Mouse (Mus musculus) limb, embryonic 11.5 days (tissue): ENCODE data around the gene Zbtb46. TPM values are rescaled to one million over a fixed set of nuclear protein-coding genes. Genes with fewer than 3 reads are reported as not detected.
"Not testable (repeated sequence)": the region's sequence is repeated elsewhere in the genome, so short reads cannot be mapped to it uniquely, and the experiment has no call there.

Source experiments
- ATAC-seq: fragments of 200-750 bp; cut with Nextera tagmentation; 2 replicates; pipeline ENCODE4 v1.8.0; 2017; ENCODE audit warnings: low read depth; ENCODE audit not compliant: insufficient number of reproducible peaks, low FRiP score, low TSS enrichment
- DNase-seq: peaks from one replicate; pipeline ENCODE4 v3.0.0-alpha.2; 2015; ENCODE audit warnings: low spot score
- H3K27ac ChIP-seq: fragments of 300-500 bp; sonication (generic); replicated peaks from 2 replicates; pipeline ENCODE4 v1.5.1; 2014; ENCODE audit warnings: low read depth, mild to moderate bottlenecking, low read length
- H3K27me3 ChIP-seq: fragments of 300-500 bp; sonication (generic); 2 replicates; pipeline ENCODE4 v1.6.1; 2014; ENCODE audit warnings: mild to moderate bottlenecking, low read length, mixed read lengths; ENCODE audit not compliant: control insufficient read depth, insufficient read depth
- H3K36me3 ChIP-seq: fragments of 300-500 bp; sonication (generic); 2 replicates; pipeline ENCODE4 v1.6.1; 2014; ENCODE audit warnings: mild to moderate bottlenecking, low read length, moderate library complexity, mixed read lengths; ENCODE audit not compliant: control insufficient read depth, insufficient read depth
- H3K4me1 ChIP-seq: fragments of 300-500 bp; sonication (generic); 2 replicates; pipeline ENCODE4 v1.6.1; 2014; ENCODE audit warnings: low read length, mixed read lengths; ENCODE audit not compliant: control insufficient read depth, insufficient read depth
- H3K4me2 ChIP-seq: fragments of 300-500 bp; sonication (generic); 2 replicates; pipeline ENCODE4 v1.6.1; 2014; ENCODE audit warnings: low read depth, mild to moderate bottlenecking, moderate library complexity; ENCODE audit not compliant: severe bottlenecking
- H3K4me3 ChIP-seq: fragments of 300-500 bp; sonication (generic); 2 replicates; pipeline ENCODE4 v1.5.1; 2014; ENCODE audit warnings: low read depth, low read length
- H3K9ac ChIP-seq: fragments of 300-500 bp; sonication (generic); 2 replicates; pipeline ENCODE4 v1.6.1; 2014; ENCODE audit warnings: mild to moderate bottlenecking, low read length
- H3K9me3 ChIP-seq: fragments of 300-500 bp; sonication (generic); 2 replicates; pipeline ENCODE4 v1.6.1; 2016; ENCODE audit warnings: low read length; ENCODE audit not compliant: control insufficient read depth
- WGBS: fragments of 180-500 bp; shearing (Covaris S2); extraction: QIAGEN DNeasy Blood & Tissue Kit; methylation state at CpG from one replicate; pipeline ENCODE4 v1.1.7; 2014; 5-methylcytosine and 5-hydroxymethylcytosine counted together
- polyA plus RNA-seq: library from polyadenylated mRNA; unstranded; fragments of >200 nt; fragmentation: Nextera tagmentation; extraction: Ambion mirVana; gene quantifications from 2 replicates; pipeline ENCODE4 v1.2.1, GENCODE M21; 2014

The Zbtb46 gene
- polyA plus RNA-seq, result 9.8 and 10.1 TPM in 2 replicates

GRCm38 (mm10) chr2:181459153-181459672 lies at the start of gene Zbtb46:
Gene Zbtb46 (minus strand): TSS chr2:181459426.
- ATAC-seq (peak; percentile 90), DNase-seq (peak; percentile 88)
- Histone ChIP-seq H3K4me3 (peak within 1 kb of the TSS; percentile 83), H3K27me3 (0 out of 2 replicates have a peak, but pooled peaks cover 2% of the 10 kb centered on the region), H3K9me3 (no peaks in the 10 kb centered on the region), H3K36me3 (no peaks in the 10 kb centered on the region), H3K4me1 (0 out of 2 replicates have a peak, but pooled peaks cover 2% of the 10 kb centered on the region), H3K9ac (peak within 1 kb of the TSS; percentile 76), H3K27ac (no peak within 1 kb of the TSS), H3K4me2 (peak within 1 kb of the TSS; percentile 83)
- WGBS, result under 1% methylated on average over 62 of the region's 83 CpGs

GRCm38 (mm10) chr2:181498644-181499043 lies 39.4 kb upstream of the Zbtb46 start:
- Histone ChIP-seq H3K9me3 (no peaks in the 10 kb centered on the region), H3K4me1 (no peaks in the 10 kb centered on the region; the same call in 1 of the 2 replicates), H3K9ac (no peak overlapping the region), H3K4me3 (no peak overlapping the region), H3K36me3 (peaks cover 6% of the 10 kb centered on the region; the same call in 1 of the 2 replicates), H3K27ac (no peak overlapping the region), H3K27me3 (no peaks in the 10 kb centered on the region), H3K4me2 (no peak overlapping the region)
- WGBS, result 85% methylated on average over 4 of the region's 4 CpGs
- DNase-seq (no peak), ATAC-seq (no peak)

GRCm38 (mm10) chr2:181497548-181497875 lies 38.3 kb upstream of the Zbtb46 start:
- DNase-seq (peak; percentile 69), ATAC-seq (peak; percentile 1; the same call in 1 of the 2 replicates)
- under 1% methylated on average over 12 of the region's 12 CpGs for WGBS
- Histone ChIP-seq H3K4me2 (peak overlapping the region; percentile 80), H3K9ac (peak overlapping the region; percentile 91), H3K4me3 (peak overlapping the region; percentile 97), H3K9me3 (no peaks in the 10 kb centered on the region), H3K27me3 (no peaks in the 10 kb centered on the region), H3K4me1 (no peaks in the 10 kb centered on the region; the same call in 1 of the 2 replicates), H3K27ac (peak overlapping the region; percentile 81), H3K36me3 (peaks cover 6% of the 10 kb centered on the region; the same call in 1 of the 2 replicates)

GRCm38 (mm10) chr2:181496831-181497547 lies 37.8 kb upstream of the Zbtb46 start, which contains the start of gene Tpd52l2:
Gene Tpd52l2 (plus strand): TSS chr2:181497142.
- H3K9ac ChIP-seq, result peak within 1 kb of the TSS; percentile 91
- H3K27ac ChIP-seq, result peak within 1 kb of the TSS; percentile 81
- H3K9me3 ChIP-seq, result no peaks in the 10 kb centered on the region
- under 1% methylated on average over 44 of the region's 46 CpGs for WGBS
- no peaks in the 10 kb centered on the region; the same call in 1 of the 2 replicates for H3K4me1 ChIP-seq
- H3K4me2 ChIP-seq, result peak within 1 kb of the TSS; percentile 80
- H3K36me3 ChIP-seq, result peaks cover 1% of the 10 kb centered on the region; the same call in 1 of the 2 replicates
- ATAC-seq (peak; percentile 96), DNase-seq (peak; percentile 94)
- no peaks in the 10 kb centered on the region for H3K27me3 ChIP-seq
- H3K4me3 ChIP-seq, result peak within 1 kb of the TSS; percentile 97

GRCm38 (mm10) chr2:181496281-181496680 lies 37.1 kb upstream of the Zbtb46 start:
- peak overlapping the region; percentile 5; the same call in 1 of the 2 replicates for H3K9ac ChIP-seq
- 12% methylated on average over 8 of the region's 8 CpGs for WGBS
- ATAC-seq, result peak; percentile 44; the same call in 1 of the 2 replicates
- no peaks in the 10 kb centered on the region; the same call in 1 of the 2 replicates for H3K4me1 ChIP-seq
- DNase-seq, result peak; percentile 80
- H3K9me3 ChIP-seq, result no peaks in the 10 kb centered on the region
- no peaks in the 10 kb centered on the region for H3K36me3 ChIP-seq
- 0 out of 2 replicates have a peak overlapping the region, but pooled peaks have one; percentile 43 for H3K27ac ChIP-seq
- no peaks in the 10 kb centered on the region for H3K27me3 ChIP-seq
- H3K4me2 ChIP-seq, result peak overlapping the region; percentile 67
- H3K4me3 ChIP-seq, result peak overlapping the region; percentile 97

- not testable (repeated sequence) for H3K4me2 ChIP-seq, H3K36me3 ChIP-seq, H3K9me3 ChIP-seq, H3K4me3 ChIP-seq, ATAC-seq, H3K27ac ChIP-seq, DNase-seq, H3K9ac ChIP-seq, H3K4me1 ChIP-seq, H3K27me3 ChIP-seq
- 66% methylated on average over 8 of the region's 8 CpGs for WGBS
Observed at GRCm38 (mm10) chr2:181495845-181496244, 36.6 kb upstream of the Zbtb46 start.

GRCm38 (mm10) chr2:181494266-181494945 lies 35.2 kb upstream of the Zbtb46 start:
- Histone ChIP-seq H3K4me2 (no peak overlapping the region), H3K36me3 (no peaks in the 10 kb centered on the region), H3K9me3 (no peaks in the 10 kb centered on the region), H3K27ac (no peak overlapping the region), H3K27me3 (no peaks in the 10 kb centered on the region), H3K9ac (no peak overlapping the region), H3K4me1 (no peaks in the 10 kb centered on the region; the same call in 1 of the 2 replicates), H3K4me3 (no peak overlapping the region)
- WGBS, result 83% methylated on average over 26 of the region's 26 CpGs
- no peak for DNase-seq
- no peak for ATAC-seq
